Mouse (Mus musculus): ENCODE results near the gene Sptbn2.

Sptbn2 gene

DNA sequence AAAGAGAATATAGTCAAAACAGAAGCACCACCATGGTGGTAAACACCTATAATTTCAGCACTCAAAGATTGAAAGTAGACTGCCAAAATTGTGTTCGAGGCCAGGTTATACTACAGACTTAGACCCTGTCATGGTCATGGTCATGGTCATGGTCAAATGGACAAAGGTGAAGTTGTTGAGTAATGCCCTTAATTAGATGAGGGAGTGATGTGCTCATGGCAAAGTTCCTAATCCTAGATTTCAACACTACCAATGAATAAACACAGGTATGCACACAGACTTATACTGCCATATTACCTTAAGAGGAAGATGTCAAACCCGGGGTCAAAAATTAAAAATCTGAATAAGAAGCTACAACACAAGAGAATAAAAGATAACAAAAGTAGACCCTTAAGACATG lies 75.3 kb downstream of the Sptbn2 start:
- no peak for DNase-seq

DNA sequence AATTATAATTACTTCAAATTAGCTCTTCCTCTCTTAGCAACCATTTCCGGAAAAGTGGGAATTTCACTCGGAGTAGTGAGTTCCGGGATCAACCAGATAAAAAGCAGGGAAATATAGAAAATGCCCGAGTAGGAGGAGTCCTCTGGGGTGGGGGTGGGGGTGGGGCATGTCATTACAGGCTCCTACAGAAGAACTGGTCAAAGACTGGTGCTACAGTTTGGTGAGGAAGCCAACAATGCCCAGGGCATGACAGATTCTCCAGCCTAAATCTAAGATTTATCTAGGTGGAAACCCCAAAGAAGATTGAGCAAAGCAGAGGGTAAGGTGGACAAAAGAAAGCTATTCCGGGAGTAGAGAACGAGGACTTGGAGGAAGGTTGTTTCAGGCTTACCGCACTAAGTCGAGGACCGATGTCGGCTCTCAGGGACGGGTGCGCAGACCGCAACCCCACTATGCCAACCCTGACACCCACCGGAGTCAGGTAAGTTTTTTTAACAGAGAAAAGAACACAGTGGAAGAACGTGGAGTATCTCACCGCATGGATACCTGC lies 82.4 kb downstream of the Sptbn2 start:
- DNase-seq, result no peak

DNA sequence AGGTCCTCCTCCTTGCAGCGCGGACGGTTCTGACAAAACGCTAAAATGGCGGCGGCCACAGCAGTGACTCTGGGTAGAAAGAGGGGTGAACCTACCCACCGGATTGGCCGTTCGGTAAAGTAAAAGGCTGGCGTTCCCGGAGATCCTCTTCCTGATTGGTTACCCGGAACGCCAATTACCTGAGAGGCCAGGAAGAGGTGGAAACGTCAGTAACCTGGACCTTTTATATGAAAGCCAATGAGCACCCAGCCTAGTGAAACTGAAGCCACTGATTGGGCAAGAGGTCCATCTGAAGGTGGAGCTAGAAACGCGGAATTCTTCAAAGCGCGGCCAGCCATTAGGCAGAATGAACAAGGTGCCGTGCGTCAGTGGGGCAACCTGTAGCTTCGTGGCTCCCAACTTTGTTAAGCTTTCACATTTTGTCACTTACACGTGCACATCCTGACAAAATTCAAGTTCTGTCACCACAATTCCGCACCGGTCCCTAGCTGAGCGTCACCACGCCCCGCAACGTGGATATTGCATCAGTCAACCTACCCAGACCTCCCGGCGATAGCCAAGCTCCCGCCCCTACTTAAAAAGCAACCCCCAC lies 83.0 kb downstream of the Sptbn2 start, which contains the start of gene Rbm4:
TSS of gene Rbm4 (minus strand) at position 71 of the 592 bp plus-strand sequence.
- peak; percentile 97 for DNase-seq

- no peak for DNase-seq
Observed at GRCm38 (mm10) chr19:4795929-4796328, 85.0 kb downstream of the Sptbn2 start.

GRCm38 (mm10) chr19:4797846-4798245 lies 86.9 kb downstream of the Sptbn2 start:
- no peak for DNase-seq

DNA sequence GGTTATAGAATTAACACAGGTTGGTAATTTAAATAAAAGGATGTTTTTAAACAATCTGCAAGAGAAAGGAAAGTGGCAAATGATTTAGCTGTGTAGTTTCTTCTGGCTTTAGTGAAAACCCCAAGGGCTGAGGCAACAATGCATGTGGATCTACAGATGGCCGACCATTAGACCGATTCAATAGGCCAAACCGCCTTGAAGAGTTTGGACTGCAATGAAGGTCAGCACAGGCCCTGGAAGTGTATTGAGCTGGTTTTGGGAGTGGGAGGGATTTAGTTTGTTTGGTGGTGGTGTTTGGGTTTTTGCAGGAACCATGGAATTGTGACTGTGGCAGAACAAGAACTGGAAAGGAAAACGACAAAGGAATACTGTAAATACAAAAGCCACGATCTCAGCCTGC lies 88.1 kb downstream of the Sptbn2 start:
- DNase-seq, result no peak

Data from thymus, postnatal 25 days (tissue).